Mouse (Mus musculus) brain, embryonic 14.5 days (tissue): ENCODE measurements at regions not wholly inside any gene's neighbourhood (a gene's known extent, or its start where the extent isn't known, plus 50 kb on each side); places are given as distances from the start of the nearest gene placed in this dataset.

ENCODE experiments used
- CTCF ChIP-seq: fragments of 200-500 bp; IDR thresholded peaks from 2 replicates; pipeline ENCODE4 v1.5.1; 2012; ENCODE audit warnings: inconsistent platforms, mild to moderate bottlenecking, moderate library complexity, borderline replicate concordance; ENCODE audit not compliant: insufficient read depth, insufficient read length; ENCODE audit errors: extremely low read depth
- POLR2A ChIP-seq: fragments of 200-500 bp; IDR thresholded peaks from 2 replicates; pipeline ENCODE4 v1.6.1; 2012; ENCODE audit warnings: mild to moderate bottlenecking, inconsistent platforms, borderline replicate concordance; ENCODE audit not compliant: poor library complexity, insufficient read depth, insufficient read length, severe bottlenecking; ENCODE audit errors: extremely low read depth

DNA sequence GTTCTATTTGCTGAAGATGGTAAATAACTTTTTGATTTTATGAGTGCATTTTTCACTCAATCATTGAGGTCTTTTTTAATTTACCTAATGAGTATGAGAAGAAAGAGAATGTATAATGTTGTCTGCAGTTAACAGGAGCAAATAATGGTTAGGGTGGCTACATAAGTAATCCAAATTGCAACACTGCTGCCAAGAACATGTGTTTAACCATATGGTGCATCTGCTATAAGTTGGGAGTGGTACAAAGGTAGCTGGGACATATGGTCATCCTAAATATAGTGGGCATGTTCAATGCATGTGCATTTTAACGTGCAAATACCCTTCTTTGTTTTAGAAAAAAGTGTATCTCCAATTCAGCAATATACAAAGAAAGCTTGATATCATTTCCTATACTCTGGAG, 1198.2 kb downstream of the Efnb2 start:
- TF ChIP-seq POLR2A (no peak), CTCF (no peak)
